Mouse (Mus musculus): ENCODE measurements around the gene Cldn7.

Gene Cldn7

GRCm38 (mm10) chr11:69956218-69956617, 8.4 kb upstream of the Cldn7 start:
- no peak for DNase-seq

GRCm38 (mm10) chr11:69960616-69961015, 4.0 kb upstream of the Cldn7 start:
- no peak for DNase-seq

- DNase-seq = no peak
Measured at GRCm38 (mm10) chr11:69961841-69962240, 2.7 kb upstream of the Cldn7 start.

DNA sequence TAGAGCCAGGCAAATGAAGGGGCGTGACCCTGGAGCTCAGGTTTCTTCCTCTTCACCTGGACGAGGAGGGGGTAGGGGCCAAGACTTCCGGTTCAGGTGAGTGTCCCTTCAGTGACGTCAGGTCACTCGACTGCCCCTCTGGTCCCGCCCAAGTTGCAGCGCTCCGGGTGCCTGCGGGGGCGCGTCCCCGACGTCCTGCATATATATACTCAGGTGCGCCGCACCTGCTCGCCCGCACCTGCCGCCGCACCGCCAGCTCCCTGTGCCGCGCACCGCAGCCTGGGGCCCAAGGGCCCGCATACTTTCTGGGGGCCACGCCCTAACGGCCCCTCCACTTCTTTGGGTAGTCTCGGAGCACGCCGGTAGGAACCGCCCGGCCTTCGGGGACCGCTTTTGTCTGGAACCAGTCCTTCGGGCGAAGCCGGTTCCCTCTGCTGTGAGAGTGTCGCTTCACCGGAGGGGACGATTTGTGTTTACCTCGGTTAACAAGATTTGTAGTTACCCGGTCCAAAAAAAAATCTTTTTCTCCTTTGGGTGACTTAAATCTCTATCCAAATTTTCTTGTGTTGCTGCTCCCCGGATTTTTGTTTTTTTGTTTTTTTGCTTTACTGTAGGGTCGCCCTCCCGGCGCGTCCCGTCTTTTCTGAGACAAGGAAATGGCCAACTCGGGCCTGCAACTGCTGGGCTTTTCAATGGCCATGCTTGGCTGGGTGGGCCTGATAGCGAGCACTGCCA, 859 bp downstream of the Cldn7 start:
- peak; percentile 31 for DNase-seq

DNA sequence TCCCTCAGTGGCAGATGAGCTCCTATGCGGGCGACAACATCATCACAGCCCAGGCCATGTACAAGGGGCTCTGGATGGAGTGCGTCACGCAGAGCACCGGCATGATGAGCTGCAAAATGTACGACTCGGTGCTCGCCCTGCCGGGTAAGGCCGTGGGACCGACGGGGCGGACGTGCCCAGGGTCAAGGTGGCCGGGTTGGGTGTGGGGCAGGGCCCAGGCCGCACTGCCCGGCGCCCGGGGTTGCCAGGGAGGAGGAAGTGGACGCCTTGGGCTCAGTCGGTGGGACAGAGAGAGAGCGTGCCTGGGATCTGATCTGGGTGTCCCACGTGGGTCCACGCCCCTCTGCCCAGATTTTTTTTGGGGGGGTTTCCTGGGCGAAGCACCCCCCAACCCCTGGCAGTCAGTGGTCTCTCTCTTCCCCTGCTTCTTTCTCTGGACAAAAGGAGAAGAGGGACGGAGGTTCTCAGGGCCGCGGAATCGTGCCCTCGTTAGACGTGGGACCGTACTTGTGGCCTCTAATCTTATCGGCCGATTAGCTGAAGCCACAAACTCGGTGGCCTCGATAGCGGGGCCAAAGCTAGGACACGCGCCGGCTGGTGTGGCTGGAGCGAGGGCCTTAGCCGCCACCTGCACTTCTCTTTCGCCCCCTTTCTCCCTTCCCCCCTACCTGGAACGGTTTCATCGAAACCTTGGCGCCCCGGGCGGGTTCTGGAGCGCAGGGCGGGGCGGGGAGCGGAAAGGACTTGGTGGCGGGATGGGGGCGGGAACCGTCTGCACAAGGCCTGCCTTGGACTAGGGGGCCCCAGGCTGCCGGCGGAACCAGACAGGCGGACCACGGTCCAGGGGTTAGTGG, 1.7 kb downstream of the Cldn7 start:
- DNase-seq = peak; percentile 58

DNA sequence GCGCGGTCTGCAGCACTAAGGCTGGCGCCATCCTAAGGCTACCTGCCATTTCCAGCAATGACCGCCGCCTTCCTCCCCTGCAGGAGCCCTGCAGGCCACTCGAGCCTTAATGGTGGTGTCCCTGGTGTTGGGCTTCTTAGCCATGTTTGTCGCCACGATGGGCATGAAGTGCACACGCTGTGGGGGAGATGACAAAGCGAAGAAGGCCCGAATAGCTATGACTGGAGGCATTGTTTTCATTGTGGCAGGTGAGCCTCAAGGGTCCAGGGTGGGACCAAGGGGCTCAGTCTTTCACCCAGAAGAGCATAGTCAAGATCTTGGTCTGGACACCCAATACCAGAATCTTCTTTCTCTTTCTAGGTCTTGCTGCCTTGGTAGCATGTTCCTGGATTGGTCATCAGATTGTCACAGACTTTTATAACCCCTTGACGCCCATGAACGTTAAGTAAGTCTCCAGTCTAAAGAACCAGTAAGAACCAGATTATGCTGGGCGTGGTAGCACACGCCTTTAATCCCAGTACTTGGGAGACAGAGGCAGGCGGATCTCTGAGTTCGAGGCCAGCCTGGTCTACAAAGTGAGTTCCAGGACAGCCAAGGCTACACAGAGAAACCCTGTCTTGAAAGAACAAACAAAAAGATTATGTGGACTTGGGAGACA, 2.4 kb downstream of the Cldn7 start:
- DNase-seq = no peak

GRCm38 (mm10) chr11:69968793-69969192, 4.2 kb downstream of the Cldn7 start:
- no peak for DNase-seq

DNA sequence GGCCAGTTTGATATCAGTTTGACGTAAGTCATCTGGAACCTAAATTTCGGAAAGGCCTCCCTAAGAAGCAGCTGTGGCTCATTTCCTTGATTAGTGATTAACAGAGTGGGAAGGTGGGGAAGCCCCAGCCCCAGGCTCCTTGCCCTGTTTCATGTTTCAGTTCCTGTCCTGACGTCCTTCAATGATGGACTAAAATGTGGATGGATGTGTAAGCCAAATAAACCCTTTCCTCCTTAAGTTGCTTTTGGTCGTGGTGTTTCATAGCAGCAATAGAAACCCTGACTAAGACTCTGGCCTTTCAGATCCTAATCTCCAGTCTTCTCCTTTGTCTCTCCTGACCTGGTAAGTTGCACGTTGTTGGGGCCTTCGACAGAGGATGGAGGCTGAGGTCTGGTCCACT, 5.6 kb downstream of the Cldn7 start:
- DNase-seq = no peak

DNA sequence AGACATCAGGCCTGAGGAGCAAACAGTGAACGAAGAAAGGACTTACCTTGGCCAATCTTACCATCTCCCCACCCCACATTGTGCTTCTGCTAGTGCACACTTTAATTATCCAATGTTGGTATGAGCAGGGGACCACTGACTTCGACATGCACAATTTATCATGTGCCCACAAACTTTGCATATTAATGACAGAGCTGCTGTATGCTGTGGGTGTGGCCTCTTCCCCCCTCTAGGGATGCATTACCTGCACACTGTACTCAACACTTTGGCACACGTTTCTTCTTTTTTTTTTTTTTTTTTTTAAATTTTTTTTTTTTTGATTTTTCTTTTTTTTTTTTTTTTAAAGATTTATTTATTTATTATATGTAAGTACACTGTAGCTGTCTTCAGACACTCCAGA, 6.2 kb downstream of the Cldn7 start:
- no peak for DNase-seq

- no peak for DNase-seq
Measured at GRCm38 (mm10) chr11:69974907-69975306, 10.3 kb downstream of the Cldn7 start.

- DNase-seq = no peak
Measured at GRCm38 (mm10) chr11:69976271-69976670, 11.7 kb downstream of the Cldn7 start.

GRCm38 (mm10) chr11:69979827-69980195, 15.2 kb downstream of the Cldn7 start:
- no peak for DNase-seq

DNA sequence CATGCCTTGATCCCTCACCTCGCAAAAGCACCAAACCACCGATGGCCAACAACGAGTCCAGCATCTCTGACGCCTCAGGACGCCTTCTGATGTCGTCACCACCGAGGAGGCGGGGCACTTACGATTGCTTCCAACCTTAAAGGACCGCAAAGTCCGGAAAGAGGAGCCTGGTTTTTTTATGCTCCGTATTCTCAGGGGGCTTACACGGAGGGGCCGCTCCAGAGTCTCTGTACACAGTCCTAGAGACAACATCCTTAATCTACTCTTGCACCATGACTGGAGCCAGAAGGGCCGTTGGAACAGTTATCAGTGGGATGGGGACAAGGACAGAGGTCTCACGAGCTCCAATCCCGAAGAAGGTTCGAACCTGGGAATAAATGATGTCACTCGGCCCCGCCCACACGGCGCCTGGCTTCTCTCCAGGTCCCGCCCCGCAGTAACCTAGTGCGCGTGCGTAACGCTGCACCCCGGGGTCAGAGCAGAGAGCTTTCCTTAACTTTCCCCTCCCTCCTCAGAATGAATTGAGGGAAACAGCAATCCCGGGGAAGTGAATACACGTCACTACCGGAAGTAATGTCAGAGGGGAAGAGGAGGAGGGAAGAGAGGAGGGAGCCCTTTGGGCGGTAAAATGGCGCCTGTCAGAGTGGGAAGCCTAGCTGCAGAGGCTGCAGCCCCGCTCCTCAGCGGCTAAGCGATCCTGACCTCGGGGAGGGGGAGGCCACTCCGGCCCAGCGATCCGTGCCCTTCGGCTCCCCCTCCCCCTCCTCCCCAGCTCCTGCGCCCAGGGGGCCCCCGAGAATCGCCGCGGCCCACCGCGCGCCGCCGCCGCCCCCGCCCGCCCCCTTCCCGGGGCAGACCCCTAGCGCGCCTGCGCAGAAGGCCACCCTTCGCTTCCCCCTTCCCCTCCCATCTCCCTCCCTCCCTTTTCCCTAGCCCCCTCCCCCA, 15.9 kb downstream of the Cldn7 start:
- peak; percentile 98 for DNase-seq

- peak; percentile 41 for DNase-seq
Measured at GRCm38 (mm10) chr11:69981141-69981762, 16.7 kb downstream of the Cldn7 start, which contains the start of gene Ctdnep1. Gene Ctdnep1, plus strand, starts transcription at chr11:69981156.

DNA sequence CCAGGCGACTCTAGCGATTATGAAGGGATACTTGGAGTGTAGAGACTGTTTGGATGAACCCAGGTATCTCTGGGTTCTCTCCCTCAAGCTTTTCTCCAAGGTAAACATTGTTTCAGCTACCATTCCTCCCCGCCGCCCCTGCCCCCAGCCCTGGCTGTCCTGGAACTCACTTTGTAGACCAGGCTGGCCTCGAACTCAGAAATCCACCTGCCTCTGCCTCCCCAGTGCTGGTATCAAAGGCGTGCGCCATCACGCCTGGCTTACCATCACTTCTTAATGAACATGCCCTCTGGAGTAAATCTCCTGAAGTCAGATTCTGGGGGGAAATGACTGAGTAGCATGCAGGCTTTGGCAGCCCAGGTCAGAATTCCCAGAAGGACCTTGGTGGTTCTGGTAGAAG, 17.6 kb downstream of the Cldn7 start, which contains the start of gene Elp5:
Elp5 (minus strand) TSS at position 293 of the 400 bp plus-strand sequence.
- no peak for DNase-seq

DNA sequence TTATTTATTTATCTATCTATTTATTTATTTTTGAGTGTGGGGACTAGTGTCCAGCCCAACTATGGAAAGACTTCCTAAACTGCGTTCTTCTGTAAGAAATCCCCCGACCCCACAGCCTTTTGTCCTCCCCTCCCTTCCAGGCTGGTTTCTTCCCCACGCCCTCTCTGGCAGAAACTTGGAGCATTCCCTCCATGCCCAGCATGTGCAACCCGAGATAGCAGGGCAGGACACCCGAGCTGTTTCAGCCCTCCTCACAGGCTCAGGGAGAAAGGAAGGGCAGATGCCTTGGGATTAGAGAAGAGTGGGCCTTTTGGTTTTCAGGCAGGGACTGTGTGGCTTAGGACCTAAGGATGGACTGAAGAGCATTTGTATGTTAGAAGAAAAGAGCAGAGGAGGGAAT, 18.3 kb downstream of the Cldn7 start:
- no peak for DNase-seq

- DNase-seq = no peak
Measured at GRCm38 (mm10) chr11:69983377-69983776, 18.8 kb downstream of the Cldn7 start.

- no peak for DNase-seq
Measured at GRCm38 (mm10) chr11:69984431-69984830, 19.9 kb downstream of the Cldn7 start.

DNA sequence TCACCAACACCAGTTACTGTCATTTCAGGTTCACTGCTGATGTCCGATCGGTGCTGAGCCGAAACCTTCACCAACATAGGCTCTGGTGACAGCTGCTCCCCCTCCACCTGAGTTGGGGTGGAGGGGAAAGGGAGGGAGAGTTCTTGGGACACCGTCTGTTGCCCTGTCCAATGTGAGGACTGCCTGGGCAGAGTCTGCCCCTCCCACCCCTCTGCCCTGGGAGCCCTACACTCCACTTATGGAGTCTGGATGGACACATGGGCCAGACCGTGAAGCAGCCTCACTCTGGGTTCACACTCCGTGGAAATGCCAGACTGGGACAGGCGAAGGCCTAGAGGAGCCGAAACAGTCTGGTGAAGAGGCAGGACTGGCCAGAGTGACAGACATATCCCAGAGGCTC, 25.4 kb downstream of the Cldn7 start:
- DNase-seq = no peak

DNA sequence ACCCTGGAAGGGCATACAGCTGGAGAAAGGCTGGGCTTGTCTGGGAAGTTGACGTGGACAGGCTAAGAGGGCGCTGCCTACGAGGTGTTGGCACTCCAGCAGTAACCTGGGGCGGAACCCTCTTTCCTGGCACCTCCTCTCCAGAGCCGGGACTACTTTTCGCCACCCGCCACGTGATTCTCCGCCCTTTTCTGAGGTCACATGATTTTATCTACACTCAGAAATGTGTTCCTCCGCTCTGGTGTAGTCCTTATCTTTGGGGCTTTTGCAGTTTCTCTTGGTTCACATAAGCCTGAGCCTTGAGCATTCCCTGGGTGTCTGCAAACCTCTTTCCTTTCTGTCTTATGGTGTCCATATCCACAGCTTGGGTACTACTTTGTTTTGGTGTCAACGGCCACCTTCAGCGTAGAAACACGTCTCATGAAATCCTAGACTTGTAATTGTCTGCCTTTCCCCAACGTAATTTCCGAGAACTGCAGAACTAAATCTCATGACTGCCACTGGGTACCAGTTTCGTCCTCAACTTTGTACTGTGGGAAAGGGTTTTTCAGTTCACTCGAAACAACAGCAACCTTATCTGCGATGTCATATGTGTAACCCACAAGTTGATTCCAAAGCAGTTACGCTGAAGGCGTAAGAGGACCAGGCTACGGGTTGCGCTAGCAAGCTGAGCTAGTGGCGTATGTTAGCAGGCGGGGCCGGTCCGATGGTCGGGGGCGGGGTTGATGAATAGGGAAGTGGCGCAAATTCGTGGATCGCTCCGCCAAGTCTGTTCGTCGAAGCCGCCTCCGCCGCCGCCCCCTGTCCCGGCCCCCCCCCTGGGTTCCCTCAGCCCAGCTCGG, 26.5 kb downstream of the Cldn7 start, which contains the start of gene Gabarap:
Gabarap (plus strand) TSS at position 294 of the 842 bp plus-strand sequence.
- DNase-seq = peak; percentile 98

- no peak for DNase-seq
Measured at GRCm38 (mm10) chr11:69991711-69992110, 27.1 kb downstream of the Cldn7 start.

All from embryo, embryonic 11 days (tissue).